ENCODE assay signal across 8 mouse cellular contexts in the genomic region with DNA sequence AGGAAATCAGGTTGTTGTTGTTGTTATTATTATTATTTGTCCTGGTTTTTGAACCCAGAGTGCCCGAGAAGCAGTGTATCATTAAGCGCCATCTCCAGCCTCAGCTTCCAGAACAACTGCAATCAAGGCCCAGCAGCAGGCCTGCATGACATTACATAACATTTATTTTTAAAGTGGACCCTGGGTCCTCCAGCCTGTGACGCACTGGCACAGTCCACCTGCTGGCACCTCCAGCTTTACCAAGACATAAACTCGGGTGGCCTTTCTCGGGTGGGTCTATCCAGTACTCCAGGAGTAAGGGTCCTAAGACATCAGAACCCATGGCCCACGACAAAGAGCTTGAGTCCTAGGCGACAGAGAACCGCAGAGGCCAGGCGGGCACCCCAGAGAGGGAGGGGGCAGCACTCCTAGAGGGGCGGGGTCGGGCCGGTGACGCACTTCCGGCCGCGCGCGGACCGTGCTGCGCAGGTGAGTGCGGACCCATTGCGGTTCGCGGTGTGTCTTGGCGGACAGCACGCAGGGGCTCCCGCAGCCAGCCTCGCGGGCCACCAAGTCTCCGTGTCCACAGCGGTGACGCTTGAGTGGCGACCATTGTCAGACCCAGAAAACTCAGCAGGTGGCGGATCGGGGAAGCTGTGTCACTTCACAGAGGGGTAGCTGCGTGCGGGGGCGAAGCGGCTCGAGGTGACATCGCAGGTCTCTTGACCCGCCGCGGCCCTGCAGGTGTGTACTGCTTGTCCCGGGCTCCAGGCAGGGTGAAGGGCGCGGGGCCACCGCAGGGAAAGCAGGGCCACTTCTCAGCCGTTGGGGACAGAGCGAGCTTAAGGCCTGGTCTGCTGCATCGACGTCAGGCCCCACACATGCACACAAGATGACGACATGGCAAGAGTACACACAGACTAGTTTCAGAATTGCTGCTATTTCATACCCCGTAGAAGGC. TPM values are rescaled to one million over a fixed set of nuclear protein-coding genes. Genes with fewer than 3 reads are reported as not detected.
DNase-seq lines count a peak whose midpoint lies in the region; ATAC-seq and TF ChIP-seq lines count a peak whose summit lies in the region.

A gene (plus strand): TSS at position 465 of the 940 bp plus-strand sequence.

- peak; percentile 83 for ATAC-seq in embryonic facial prominence, embryonic 13.5 days (ENCODE audit: insufficient number of reproducible peaks, insufficient read depth, low FRiP score, low TSS enrichment, low read depth)
- ATAC-seq in heart, embryonic 12.5 days (ENCODE audit: insufficient number of reproducible peaks, low FRiP score), result peak; percentile 87
- peak; percentile 93 for ATAC-seq in kidney, embryonic 15.5 days (replicated peaks; ENCODE audit: low FRiP score)
- ATAC-seq in midbrain, postnatal 0 days (ENCODE audit: low FRiP score), result peak; percentile 92
- peak; percentile 90 for ATAC-seq in stomach, embryonic 15.5 days (ENCODE audit: insufficient read depth, low FRiP score, low read depth)

- no peak for TF ChIP-seq CTCF in midbrain, postnatal 0 days (IDR thresholded peaks at IDR 0.05)

- DNase-seq in urinary bladder, adult 18-20 months (ENCODE audit: low spot score in 2 of 2), result peak; percentile 43 to 55
- no peak for DNase-seq in urinary bladder, postnatal 10 days (ENCODE audit: low spot score)
- peak; percentile 49 for DNase-seq in liver
- peak; percentile 77 for DNase-seq in midbrain, postnatal 0 days (ENCODE audit: low spot score)

- no peaks in the 10 kb centered on the region for H3K9me3 ChIP-seq in embryonic facial prominence, embryonic 13.5 days
- no peaks in the 10 kb centered on the region for H3K9me3 ChIP-seq in heart, embryonic 12.5 days (replicated peaks)
- no peaks in the 10 kb centered on the region for H3K9me3 ChIP-seq in kidney, embryonic 15.5 days (replicated peaks)
- H3K9me3 ChIP-seq in midbrain, postnatal 0 days (ENCODE audit: low read length), result no peaks in the 10 kb centered on the region
- H3K9me3 ChIP-seq in stomach, embryonic 15.5 days, result no peaks in the 10 kb centered on the region

- 7% methylated on average over 54 of the region's 54 CpGs for WGBS in embryonic facial prominence, embryonic 13.5 days
- 7% methylated on average over 54 of the region's 54 CpGs for WGBS in heart, embryonic 12.5 days
- 7% methylated on average over 54 of the region's 54 CpGs for WGBS in kidney, embryonic 15.5 days
- 6% methylated on average over 52 of the region's 54 CpGs for WGBS in midbrain, postnatal 0 days
- WGBS in stomach, embryonic 15.5 days, result 6% methylated on average over 54 of the region's 54 CpGs

- peaks cover 16% of the 10 kb centered on the region; the same call in 1 of the 2 replicates for H3K36me3 ChIP-seq in embryonic facial prominence, embryonic 13.5 days
- H3K36me3 ChIP-seq in heart, embryonic 12.5 days, result peaks cover 11% of the 10 kb centered on the region; the same call in 1 of the 2 replicates
- H3K36me3 ChIP-seq in kidney, embryonic 15.5 days, result peaks cover 11% of the 10 kb centered on the region; the same call in 1 of the 2 replicates
- peaks cover 15% of the 10 kb centered on the region for H3K36me3 ChIP-seq in midbrain, postnatal 0 days (ENCODE audit: insufficient read depth, low read length)
- H3K36me3 ChIP-seq in stomach, embryonic 15.5 days, result no peaks in the 10 kb centered on the region

- H3K9ac ChIP-seq in embryonic facial prominence, embryonic 13.5 days, result peak within 1 kb of the TSS; percentile 82
- H3K9ac ChIP-seq in heart, embryonic 12.5 days, result peak within 1 kb of the TSS; percentile 59
- H3K9ac ChIP-seq in kidney, embryonic 15.5 days, result peak within 1 kb of the TSS; percentile 63
- H3K9ac ChIP-seq in midbrain, postnatal 0 days (replicated peaks; ENCODE audit: low read length, poor library complexity, severe bottlenecking), result peak within 1 kb of the TSS; percentile 77
- H3K9ac ChIP-seq in stomach, embryonic 15.5 days, result peak within 1 kb of the TSS; percentile 38; the same call in 1 of the 2 replicates

- H3K4me3 ChIP-seq in embryonic facial prominence, embryonic 13.5 days, result peak within 1 kb of the TSS; percentile 70
- H3K4me3 ChIP-seq in heart, embryonic 12.5 days, result peak within 1 kb of the TSS; percentile 57
- H3K4me3 ChIP-seq in kidney, embryonic 15.5 days (replicated peaks), result peak within 1 kb of the TSS; percentile 68
- peak within 1 kb of the TSS; percentile 58 for H3K4me3 ChIP-seq in midbrain, postnatal 0 days (ENCODE audit: low read depth, low read length)
- H3K4me3 ChIP-seq in stomach, embryonic 15.5 days (replicated peaks), result peak within 1 kb of the TSS; percentile 63

- peaks cover 5% of the 10 kb centered on the region; the same call in 1 of the 2 replicates for H3K4me1 ChIP-seq in embryonic facial prominence, embryonic 13.5 days
- 0 out of 2 replicates have a peak, but pooled peaks cover 5% of the 10 kb centered on the region for H3K4me1 ChIP-seq in heart, embryonic 12.5 days (replicated peaks)
- H3K4me1 ChIP-seq in kidney, embryonic 15.5 days, result peaks cover 11% of the 10 kb centered on the region
- peaks cover 3% of the 10 kb centered on the region; the same call in 1 of the 2 replicates for H3K4me1 ChIP-seq in midbrain, postnatal 0 days (ENCODE audit: insufficient read depth, low read length)
- H3K4me1 ChIP-seq in stomach, embryonic 15.5 days, result peaks cover 9% of the 10 kb centered on the region

- H3K27me3 ChIP-seq in embryonic facial prominence, embryonic 13.5 days, result 0 out of 2 replicates have a peak, but pooled peaks cover 3% of the 10 kb centered on the region
- H3K27me3 ChIP-seq in heart, embryonic 12.5 days (replicated peaks), result no peaks in the 10 kb centered on the region
- H3K27me3 ChIP-seq in kidney, embryonic 15.5 days, result 0 out of 2 replicates have a peak, but pooled peaks cover 5% of the 10 kb centered on the region
- no peaks in the 10 kb centered on the region for H3K27me3 ChIP-seq in midbrain, postnatal 0 days (ENCODE audit: insufficient read depth, low read length)
- no peaks in the 10 kb centered on the region for H3K27me3 ChIP-seq in stomach, embryonic 15.5 days (replicated peaks)

- no peak within 1 kb of the TSS for H3K27ac ChIP-seq in embryonic facial prominence, embryonic 13.5 days
- no peak within 1 kb of the TSS for H3K27ac ChIP-seq in heart, embryonic 12.5 days (ENCODE audit: poor library complexity, severe bottlenecking)
- no peak within 1 kb of the TSS for H3K27ac ChIP-seq in kidney, embryonic 15.5 days
- peak within 1 kb of the TSS; percentile 8; the same call in 1 of the 2 replicates for H3K27ac ChIP-seq in midbrain, postnatal 0 days (ENCODE audit: low read depth, low read length)
- no peak within 1 kb of the TSS for H3K27ac ChIP-seq in stomach, embryonic 15.5 days

- peak within 1 kb of the TSS; percentile 90 for H3K4me2 ChIP-seq in embryonic facial prominence, embryonic 13.5 days
- peak within 1 kb of the TSS; percentile 92 for H3K4me2 ChIP-seq in heart, embryonic 12.5 days
- peak within 1 kb of the TSS; percentile 85 for H3K4me2 ChIP-seq in kidney, embryonic 15.5 days
- peak within 1 kb of the TSS; percentile 87 for H3K4me2 ChIP-seq in midbrain, postnatal 0 days (ENCODE audit: low read depth, low read length, poor library complexity, severe bottlenecking)
- H3K4me2 ChIP-seq in stomach, embryonic 15.5 days, result peak within 1 kb of the TSS; percentile 85

RNA-seq across cellular contexts. Expression of the gene that starts here (rescaled TPM):
- 10.8 and 11.7 TPM in 2 replicates for polyA plus RNA-seq in embryonic facial prominence, embryonic 13.5 days (2015; fragmentation: Nextera tagmentation; extraction: Ambion mirVana)
- polyA plus RNA-seq in heart, embryonic 12.5 days (2016; fragmentation: Nextera tagmentation; extraction: Ambion mirVana), result 6.8 and 7.2 TPM in 2 replicates
- 7.5 and 8.1 TPM in 2 replicates for polyA plus RNA-seq in kidney, embryonic 15.5 days (2015; fragmentation: Nextera tagmentation; extraction: Ambion mirVana)
- total RNA-seq in midbrain, postnatal 0 days (2014; rRNA removed), result 13.6 and 15.7 TPM in 2 replicates
- polyA plus RNA-seq in midbrain, postnatal 0 days (2015; fragmentation: Nextera tagmentation; extraction: Ambion mirVana), result 16.5 and 16.7 TPM in 2 replicates
- 7.0 and 7.6 TPM in 2 replicates for polyA plus RNA-seq in stomach, embryonic 15.5 days (2015; fragmentation: Nextera tagmentation; extraction: Ambion mirVana)
